Mouse (Mus musculus) C2C12 (cell line): ENCODE measurements at regions not wholly inside any gene's neighbourhood (a gene's known extent, or its start where the extent isn't known, plus 50 kb on each side); places are given as distances from the start of the nearest gene placed in this dataset. TPM values are rescaled to one million over a fixed set of nuclear protein-coding genes. Genes with fewer than 3 reads are reported as not detected.

Experiments used
- H3K27me3 ChIP-seq: one replicate; pipeline ENCODE4 v1.6.1; 2011; ENCODE audit not compliant: control insufficient read depth, insufficient read depth, insufficient read length
- H3K36me3 ChIP-seq: one replicate; pipeline ENCODE4 v1.6.1; 2011; ENCODE audit not compliant: control insufficient read depth, insufficient read depth
- H3K4me3 ChIP-seq: one replicate; pipeline ENCODE4 v1.5.1; 2011; ENCODE audit warnings: mild to moderate bottlenecking, control low read depth; ENCODE audit not compliant: poor library complexity, insufficient read depth, severe bottlenecking
- H3K79me2 ChIP-seq: one replicate; pipeline ENCODE4 v1.6.1; 2011; ENCODE audit not compliant: control insufficient read depth, insufficient read depth
- H3K79me3 ChIP-seq: one replicate; pipeline ENCODE4 v1.6.1; 2011; ENCODE audit warnings: low read depth, control low read depth
- H3ac ChIP-seq: one replicate; pipeline ENCODE3; 2011; ENCODE audit warnings: low read depth; ENCODE audit not compliant: control insufficient read depth, insufficient read length
- CEBPB ChIP-seq: IDR thresholded peaks from one replicate; pipeline ENCODE4 v1.6.1; 2011; ENCODE audit warnings: low read depth, mild to moderate bottlenecking, control low read depth, moderate library complexity
- CTCF ChIP-seq: IDR thresholded peaks from one replicate; pipeline ENCODE4 v1.5.1; 2011; ENCODE audit not compliant: control insufficient read depth, insufficient read depth, insufficient read length
- FOSL1 ChIP-seq: IDR thresholded peaks from one replicate; pipeline ENCODE4 v1.8.0; 2011; ENCODE audit warnings: mild to moderate bottlenecking, low read length; ENCODE audit not compliant: poor library complexity, insufficient read depth, severe bottlenecking
- MAX ChIP-seq: IDR thresholded peaks from one replicate; pipeline ENCODE4 v1.6.1; 2011; ENCODE audit warnings: mild to moderate bottlenecking, control low read depth
- MYOD1 ChIP-seq: IDR thresholded peaks from one replicate; pipeline ENCODE4 v1.6.1; 2011; ENCODE audit warnings: low read depth; ENCODE audit not compliant: control insufficient read depth, insufficient read length
- MYOG ChIP-seq: IDR thresholded peaks from one replicate; pipeline ENCODE4 v1.6.1; 2011; ENCODE audit not compliant: control insufficient read depth, insufficient read length; ENCODE audit errors: extremely low read depth
- USF1 ChIP-seq: IDR thresholded peaks from one replicate; pipeline ENCODE4 v1.6.1; 2011; ENCODE audit warnings: low read depth, mild to moderate bottlenecking, control low read depth, moderate library complexity
- microRNA-seq: library from miRNA; unstranded; fragments of <30 nt; microRNA quantifications from one replicate; pipeline ENCODE4, GENCODE M21; 2019; ENCODE audit warnings: borderline microRNAs expressed

DNA sequence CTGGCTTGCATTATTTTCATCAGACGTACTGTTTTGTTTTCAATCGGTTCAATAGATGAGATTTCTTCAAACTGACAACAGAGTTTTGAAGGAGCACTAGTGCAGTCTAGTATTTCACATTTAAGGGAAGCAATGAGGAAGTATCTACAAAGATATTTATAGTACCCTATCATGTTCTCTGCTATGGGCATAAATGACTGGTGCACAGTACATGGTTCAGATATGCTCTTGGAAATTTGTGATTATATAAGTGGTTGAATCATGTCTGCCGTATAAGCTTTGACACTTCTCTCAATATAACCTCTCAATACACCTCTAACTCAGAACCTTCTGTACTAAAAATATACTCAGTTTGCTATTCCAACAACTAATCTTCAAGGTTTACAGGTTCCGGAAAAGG is 1390.7 kb downstream of the Zpld1 start:
- TF ChIP-seq MAX, result no peak
- no peak for TF ChIP-seq MYOG
- TF ChIP-seq USF1, result no peak
- TF ChIP-seq CTCF, result no peak
- no peak for TF ChIP-seq FOSL1
- TF ChIP-seq CEBPB, result no peak
- TF ChIP-seq MYOD1, result no peak

GRCm38 (mm10) chr16:53903795-53904194 is 1394.0 kb downstream of the Zpld1 start:
- Histone ChIP-seq H3K79me3 (no peaks in the 10 kb centered on the region), H3ac (no peak overlapping the region), H3K4me3 (no peak overlapping the region), H3K27me3 (no peaks in the 10 kb centered on the region), H3K79me2 (no peaks in the 10 kb centered on the region), H3K36me3 (no peaks in the 10 kb centered on the region)
- no peak for TF ChIP-seq MAX
- no peak for TF ChIP-seq FOSL1
- no peak for TF ChIP-seq CTCF
- no peak for TF ChIP-seq MYOG
- no peak for TF ChIP-seq MYOD1
- TF ChIP-seq CEBPB, result no peak

More for the DNA sequence above, 1390.7 kb downstream of the Zpld1 start:
- no peak overlapping the region for H3ac ChIP-seq
- no peaks in the 10 kb centered on the region for H3K27me3 ChIP-seq
- H3K36me3 ChIP-seq, result no peaks in the 10 kb centered on the region
- no peak overlapping the region for H3K4me3 ChIP-seq
- H3K79me2 ChIP-seq, result no peaks in the 10 kb centered on the region
- no peaks in the 10 kb centered on the region for H3K79me3 ChIP-seq

GRCm38 (mm10) chr16:53867342-53867741 is 1413.5 kb upstream of the Alcam start:
- H3K79me3 ChIP-seq, result no peaks in the 10 kb centered on the region
- no peaks in the 10 kb centered on the region for H3K27me3 ChIP-seq
- no peaks in the 10 kb centered on the region for H3K79me2 ChIP-seq
- no peak overlapping the region for H3K4me3 ChIP-seq
- TF ChIP-seq MYOG (no peak), CTCF (no peak), MYOD1 (no peak), CEBPB (no peak), FOSL1 (no peak), MAX (no peak), USF1 (no peak)
- H3ac ChIP-seq, result no peak overlapping the region
- no peaks in the 10 kb centered on the region for H3K36me3 ChIP-seq

GRCm38 (mm10) chr16:53840678-53841077 is 1386.8 kb upstream of the Alcam start:
- Histone ChIP-seq H3K36me3 (no peaks in the 10 kb centered on the region), H3K79me3 (no peaks in the 10 kb centered on the region), H3K79me2 (no peaks in the 10 kb centered on the region), H3K4me3 (no peak overlapping the region), H3ac (no peak overlapping the region), H3K27me3 (no peaks in the 10 kb centered on the region)
- TF ChIP-seq MYOG (no peak), USF1 (no peak), CEBPB (no peak), MAX (no peak), FOSL1 (no peak), MYOD1 (no peak), CTCF (no peak)

Small RNAs in the stretch of these regions (microRNA-seq; reads per million reads assigned to microRNA genes)
- not detected for gene Gm25041
